Mouse (Mus musculus) testis, adult 2 months (tissue): ENCODE measurements at regions not wholly inside any gene's neighbourhood (a gene's known extent, or its start where the extent isn't known, plus 50 kb on each side); places are given as distances from the start of the nearest gene placed in this dataset.

ENCODE experiments used
- CTCF ChIP-seq: fragments of 200-500 bp; IDR thresholded peaks from 2 replicates; pipeline ENCODE4 v1.5.1; 2012; ENCODE audit warnings: low read depth, mild to moderate bottlenecking, inconsistent platforms, low read length, moderate library complexity; ENCODE audit not compliant: control insufficient read depth, insufficient read depth, insufficient replicate concordance
- POLR2A ChIP-seq: fragments of 200-500 bp; IDR thresholded peaks from 2 replicates; pipeline ENCODE4 v1.6.1; 2012; ENCODE audit warnings: low read depth, mild to moderate bottlenecking, inconsistent platforms, low read length, moderate library complexity; ENCODE audit not compliant: control insufficient read depth

DNA sequence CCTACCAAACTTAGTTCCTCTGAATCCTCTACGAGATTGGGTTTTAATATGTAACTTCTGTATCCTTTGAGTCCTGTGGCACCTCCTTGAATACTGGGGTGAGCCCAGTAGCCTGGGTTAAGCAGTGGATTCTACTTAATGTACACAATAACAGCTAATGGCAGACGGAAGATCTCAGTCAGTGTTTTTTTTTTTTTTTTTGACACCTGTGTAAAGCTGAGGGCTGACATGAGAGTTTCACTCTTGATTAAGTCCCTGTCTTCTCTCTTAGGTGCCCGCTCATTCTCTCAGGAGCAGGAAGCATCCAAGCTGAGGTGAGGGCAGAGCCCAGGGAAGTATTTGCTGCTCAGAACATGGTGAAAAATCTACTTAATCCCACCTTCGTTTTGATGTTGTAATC lies 133.0 kb downstream of the Tsen15 start:
- TF ChIP-seq POLR2A (no peak), CTCF (no peak)
